Mouse (Mus musculus): Measurements from ENCODE around the gene Ccdc62. TPM values are rescaled to one million over a fixed set of nuclear protein-coding genes. Genes with fewer than 3 reads are reported as not detected.
A peak's percentile ranks its signal among the peaks of the same experiment; 100 is the strongest.

Gene Ccdc62
- polyA plus RNA-seq, 1 experiment from 2014 or later = 7.1 TPM

GRCm38 (mm10) chr5:123997811-123998210, 67.3 kb downstream of the Ccdc62 start:
- 0 out of 2 replicates have a peak, but pooled peaks cover 29% of the 10 kb centered on the region for H3K36me3 ChIP-seq (ENCODE audit: insufficient read depth, low read length)
- no peak for TF ChIP-seq CTCF (IDR thresholded peaks at IDR 0.05; ENCODE audit: low read depth)
- no peaks in the 10 kb centered on the region for H3K27me3 ChIP-seq (ENCODE audit: insufficient read depth, low read length)
- H3K9ac ChIP-seq (ENCODE audit: low read depth, low read length) = no peak overlapping the region
- ATAC-seq (replicated peaks; ENCODE audit: low FRiP score, low read depth) = no peak
- no peak overlapping the region for H3K27ac ChIP-seq
- H3K4me3 ChIP-seq (replicated peaks; ENCODE audit: low read depth, low read length) = no peak overlapping the region
- DNase-seq (ENCODE audit: low spot score) = no peak
- 0 out of 2 replicates have a peak, but pooled peaks cover under 1% of the 10 kb centered on the region for H3K4me1 ChIP-seq (replicated peaks; ENCODE audit: insufficient read depth, low read length)
- WGBS = 76% methylated on average over 16 of the region's 16 CpGs
- no peaks in the 10 kb centered on the region for H3K9me3 ChIP-seq (replicated peaks; ENCODE audit: low read length)
- H3K4me2 ChIP-seq (ENCODE audit: low read length) = no peak overlapping the region

GRCm38 (mm10) chr5:123998370-123998769, 67.9 kb downstream of the Ccdc62 start:
- ATAC-seq (replicated peaks; ENCODE audit: low FRiP score, low read depth) = no peak
- TF ChIP-seq CTCF (IDR thresholded peaks at IDR 0.05; ENCODE audit: low read depth) = no peak
- H3K36me3 ChIP-seq (ENCODE audit: insufficient read depth, low read length) = 0 out of 2 replicates have a peak, but pooled peaks cover 29% of the 10 kb centered on the region
- no peak for DNase-seq (ENCODE audit: low spot score)
- H3K9me3 ChIP-seq (replicated peaks; ENCODE audit: low read length) = no peaks in the 10 kb centered on the region
- H3K9ac ChIP-seq (ENCODE audit: low read depth, low read length) = no peak overlapping the region
- H3K4me2 ChIP-seq (ENCODE audit: low read length) = no peak overlapping the region
- H3K4me3 ChIP-seq (replicated peaks; ENCODE audit: low read depth, low read length) = no peak overlapping the region
- no peaks in the 10 kb centered on the region for H3K27me3 ChIP-seq (ENCODE audit: insufficient read depth, low read length)
- 0 out of 2 replicates have a peak, but pooled peaks cover 2% of the 10 kb centered on the region for H3K4me1 ChIP-seq (replicated peaks; ENCODE audit: insufficient read depth, low read length)
- 73% methylated on average over 10 of the region's 10 CpGs for WGBS
- H3K27ac ChIP-seq = no peak overlapping the region

GRCm38 (mm10) chr5:124000824-124001223, 70.3 kb downstream of the Ccdc62 start:
- ATAC-seq (replicated peaks; ENCODE audit: low FRiP score, low read depth) (peak; percentile 34), DNase-seq (ENCODE audit: low spot score) (peak; percentile 90)
- H3K4me1 ChIP-seq (replicated peaks; ENCODE audit: insufficient read depth, low read length) = 0 out of 2 replicates have a peak, but pooled peaks cover 2% of the 10 kb centered on the region
- no peak overlapping the region for H3K27ac ChIP-seq
- peak; percentile 98 for TF ChIP-seq CTCF (IDR thresholded peaks at IDR 0.05; ENCODE audit: low read depth)
- H3K4me3 ChIP-seq (replicated peaks; ENCODE audit: low read depth, low read length) = no peak overlapping the region
- H3K36me3 ChIP-seq (ENCODE audit: insufficient read depth, low read length) = 0 out of 2 replicates have a peak, but pooled peaks cover 33% of the 10 kb centered on the region
- no peak overlapping the region for H3K4me2 ChIP-seq (ENCODE audit: low read length)
- H3K9ac ChIP-seq (ENCODE audit: low read depth, low read length) = no peak overlapping the region
- no peaks in the 10 kb centered on the region for H3K9me3 ChIP-seq (replicated peaks; ENCODE audit: low read length)
- H3K27me3 ChIP-seq (ENCODE audit: insufficient read depth, low read length) = no peaks in the 10 kb centered on the region
- WGBS = 10% methylated on average over 7 of the region's 7 CpGs

GRCm38 (mm10) chr5:124001274-124001673, 70.8 kb downstream of the Ccdc62 start:
- DNase-seq (ENCODE audit: low spot score) (no peak), ATAC-seq (replicated peaks; ENCODE audit: low FRiP score, low read depth) (no peak)
- Histone ChIP-seq H3K27me3 (ENCODE audit: insufficient read depth, low read length) (no peaks in the 10 kb centered on the region), H3K4me2 (ENCODE audit: low read length) (no peak overlapping the region), H3K4me1 (replicated peaks; ENCODE audit: insufficient read depth, low read length) (0 out of 2 replicates have a peak, but pooled peaks cover 2% of the 10 kb centered on the region), H3K4me3 (replicated peaks; ENCODE audit: low read depth, low read length) (no peak overlapping the region), H3K36me3 (ENCODE audit: insufficient read depth, low read length) (0 out of 2 replicates have a peak, but pooled peaks cover 32% of the 10 kb centered on the region), H3K27ac (no peak overlapping the region), H3K9ac (ENCODE audit: low read depth, low read length) (no peak overlapping the region), H3K9me3 (replicated peaks; ENCODE audit: low read length) (no peaks in the 10 kb centered on the region)
- no peak for TF ChIP-seq CTCF (IDR thresholded peaks at IDR 0.05; ENCODE audit: low read depth)
- WGBS = 61% methylated on average over 9 of the region's 9 CpGs

GRCm38 (mm10) chr5:124002876-124003275, 72.4 kb downstream of the Ccdc62 start:
- DNase-seq (ENCODE audit: low spot score) = no peak
- H3K4me3 ChIP-seq (replicated peaks; ENCODE audit: low read depth, low read length) = no peak overlapping the region
- H3K4me1 ChIP-seq (replicated peaks; ENCODE audit: insufficient read depth, low read length) = 0 out of 2 replicates have a peak, but pooled peaks cover 2% of the 10 kb centered on the region
- no peak overlapping the region for H3K4me2 ChIP-seq (ENCODE audit: low read length)
- H3K9ac ChIP-seq (ENCODE audit: low read depth, low read length) = no peak overlapping the region
- H3K27ac ChIP-seq = peak overlapping the region; percentile 47; the same call in 1 of the 2 replicates
- no peaks in the 10 kb centered on the region for H3K27me3 ChIP-seq (ENCODE audit: insufficient read depth, low read length)
- WGBS = 48% methylated on average over 2 of the region's 2 CpGs
- 0 out of 2 replicates have a peak, but pooled peaks cover 37% of the 10 kb centered on the region for H3K36me3 ChIP-seq (ENCODE audit: insufficient read depth, low read length)
- TF ChIP-seq CTCF (IDR thresholded peaks at IDR 0.05; ENCODE audit: low read depth) = no peak
- no peaks in the 10 kb centered on the region for H3K9me3 ChIP-seq (replicated peaks; ENCODE audit: low read length)
- no peak for ATAC-seq (replicated peaks; ENCODE audit: low FRiP score, low read depth)

GRCm38 (mm10) chr5:124003375-124003774, 72.9 kb downstream of the Ccdc62 start:
- no peak for DNase-seq (ENCODE audit: low spot score)
- Histone ChIP-seq H3K27me3 (ENCODE audit: insufficient read depth, low read length) (no peaks in the 10 kb centered on the region), H3K36me3 (ENCODE audit: insufficient read depth, low read length) (0 out of 2 replicates have a peak, but pooled peaks cover 39% of the 10 kb centered on the region), H3K4me1 (replicated peaks; ENCODE audit: insufficient read depth, low read length) (0 out of 2 replicates have a peak, but pooled peaks cover 2% of the 10 kb centered on the region), H3K9me3 (replicated peaks; ENCODE audit: low read length) (no peaks in the 10 kb centered on the region), H3K27ac (peak overlapping the region; percentile 47; the same call in 1 of the 2 replicates), H3K9ac (ENCODE audit: low read depth, low read length) (no peak overlapping the region), H3K4me3 (replicated peaks; ENCODE audit: low read depth, low read length) (no peak overlapping the region), H3K4me2 (ENCODE audit: low read length) (no peak overlapping the region)
- no peak for ATAC-seq (replicated peaks; ENCODE audit: low FRiP score, low read depth)
- no peak for TF ChIP-seq CTCF (IDR thresholded peaks at IDR 0.05; ENCODE audit: low read depth)
- 50% methylated on average over 4 of the region's 4 CpGs for WGBS

Measured in kidney, postnatal 0 days (tissue).